Mouse (Mus musculus) forebrain, embryonic 11.5 days (tissue): Measurements from ENCODE around the gene Prdx5. TPM values are rescaled to one million over a fixed set of nuclear protein-coding genes. Genes with fewer than 3 reads are reported as not detected.

Experiments
- ATAC-seq: fragments of 200-750 bp; cut with Nextera tagmentation; replicated peaks from 2 replicates; pipeline ENCODE4 v1.8.0; 2017; ENCODE audit warnings: moderate TSS enrichment; ENCODE audit not compliant: low FRiP score
- DNase-seq: peaks from one replicate; pipeline ENCODE4 v3.0.0-alpha.2; 2017; ENCODE audit warnings: low spot score
- H3K27ac ChIP-seq: fragments of 300-500 bp; sonication (generic); 2 replicates; pipeline ENCODE4 v1.5.1; 2014; ENCODE audit warnings: low read depth, low read length
- H3K27me3 ChIP-seq: fragments of 300-500 bp; sonication (generic); 2 replicates; pipeline ENCODE4 v1.6.1; 2014; ENCODE audit warnings: mild to moderate bottlenecking, low read length, mixed read lengths; ENCODE audit not compliant: control insufficient read depth, insufficient read depth
- H3K36me3 ChIP-seq: fragments of 300-500 bp; sonication (generic); 2 replicates; pipeline ENCODE4 v1.6.1; 2014; ENCODE audit warnings: mild to moderate bottlenecking, low read length, moderate library complexity, mixed read lengths; ENCODE audit not compliant: control insufficient read depth, insufficient read depth
- H3K4me1 ChIP-seq: fragments of 300-500 bp; sonication (generic); replicated peaks from 2 replicates; pipeline ENCODE4 v1.6.1; 2014; ENCODE audit warnings: low read length, mixed read lengths; ENCODE audit not compliant: control insufficient read depth, insufficient read depth
- H3K4me2 ChIP-seq: fragments of 300-500 bp; sonication (generic); 2 replicates; pipeline ENCODE4 v1.6.1; 2014; ENCODE audit warnings: low read depth, mild to moderate bottlenecking, low read length, moderate library complexity, mixed read lengths; ENCODE audit not compliant: severe bottlenecking
- H3K4me3 ChIP-seq: fragments of 300-500 bp; sonication (generic); 2 replicates; pipeline ENCODE4 v1.5.1; 2014; ENCODE audit warnings: low read depth, low read length
- H3K9ac ChIP-seq: fragments of 300-500 bp; sonication (generic); 2 replicates; pipeline ENCODE4 v1.6.1; 2014; ENCODE audit warnings: low read length
- H3K9me3 ChIP-seq: fragments of 300-500 bp; sonication (generic); 2 replicates; pipeline ENCODE4 v1.6.1; 2016; ENCODE audit warnings: low read length, mixed read lengths; ENCODE audit not compliant: control insufficient read depth
- WGBS: fragments of 180-500 bp; shearing (Covaris S2); extraction: QIAGEN DNeasy Blood & Tissue Kit; methylation state at CpG from one replicate; pipeline ENCODE4 v1.1.7; 2014; 5-methylcytosine and 5-hydroxymethylcytosine counted together
- polyA plus RNA-seq: library from polyadenylated mRNA; unstranded; fragments of >200 nt; fragmentation: Nextera tagmentation; extraction: Ambion mirVana; gene quantifications from 2 replicates; pipeline ENCODE4 v1.2.1, GENCODE M21; 2014

Gene Prdx5
- polyA plus RNA-seq, 1 experiment from 2014 or later = 105 TPM

DNA sequence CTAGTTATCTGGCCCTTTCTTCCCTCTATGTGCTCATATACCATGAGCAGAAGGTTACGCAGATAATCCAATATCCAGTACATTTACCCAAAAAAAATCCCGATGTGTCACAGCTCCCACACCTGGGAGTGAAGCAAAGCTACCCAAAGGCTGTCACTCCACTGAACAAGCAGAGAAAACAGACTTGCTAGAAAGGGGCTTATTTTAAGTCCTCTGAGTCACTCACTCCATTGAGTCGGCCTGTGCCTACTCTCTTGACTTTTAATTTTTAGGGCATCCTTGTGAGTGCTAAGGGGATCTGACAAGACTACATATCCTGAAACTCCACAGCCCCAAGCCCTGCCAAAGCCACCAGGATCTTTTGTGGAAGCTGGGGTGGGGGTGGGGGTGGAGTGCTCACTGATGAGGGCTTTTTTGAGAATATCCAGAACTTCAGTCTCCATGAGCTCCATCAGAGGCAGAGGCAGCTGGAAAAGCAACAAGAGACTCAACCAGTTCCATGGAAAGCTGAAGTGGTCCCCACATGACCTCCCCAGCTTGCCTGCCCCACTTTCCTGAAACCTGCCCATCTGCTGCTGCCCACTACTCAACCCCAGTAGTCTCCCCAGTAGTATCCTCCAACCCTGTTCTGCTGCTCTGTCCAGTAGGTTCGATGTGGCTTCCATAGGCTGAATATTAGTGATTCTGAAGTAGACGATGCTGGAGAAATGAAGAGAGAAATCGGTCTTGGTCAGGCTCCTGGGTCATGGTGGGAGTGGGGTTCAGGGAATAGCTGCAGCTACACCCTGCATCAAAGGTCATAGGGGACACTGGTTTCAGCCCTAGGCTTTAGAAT, 13.2 kb upstream of the Prdx5 start:
- Histone ChIP-seq H3K9ac (no peak overlapping the region), H3K4me2 (no peak overlapping the region), H3K36me3 (no peaks in the 10 kb centered on the region), H3K27ac (no peak overlapping the region), H3K27me3 (peaks cover 55% of the 10 kb centered on the region), H3K4me3 (no peak overlapping the region), H3K9me3 (no peaks in the 10 kb centered on the region), H3K4me1 (peaks cover 21% of the 10 kb centered on the region; the same call in 1 of the 2 replicates)
- DNase-seq (no peak), ATAC-seq (no peak)
- 59% methylated on average over 6 of the region's 6 CpGs for WGBS

DNA sequence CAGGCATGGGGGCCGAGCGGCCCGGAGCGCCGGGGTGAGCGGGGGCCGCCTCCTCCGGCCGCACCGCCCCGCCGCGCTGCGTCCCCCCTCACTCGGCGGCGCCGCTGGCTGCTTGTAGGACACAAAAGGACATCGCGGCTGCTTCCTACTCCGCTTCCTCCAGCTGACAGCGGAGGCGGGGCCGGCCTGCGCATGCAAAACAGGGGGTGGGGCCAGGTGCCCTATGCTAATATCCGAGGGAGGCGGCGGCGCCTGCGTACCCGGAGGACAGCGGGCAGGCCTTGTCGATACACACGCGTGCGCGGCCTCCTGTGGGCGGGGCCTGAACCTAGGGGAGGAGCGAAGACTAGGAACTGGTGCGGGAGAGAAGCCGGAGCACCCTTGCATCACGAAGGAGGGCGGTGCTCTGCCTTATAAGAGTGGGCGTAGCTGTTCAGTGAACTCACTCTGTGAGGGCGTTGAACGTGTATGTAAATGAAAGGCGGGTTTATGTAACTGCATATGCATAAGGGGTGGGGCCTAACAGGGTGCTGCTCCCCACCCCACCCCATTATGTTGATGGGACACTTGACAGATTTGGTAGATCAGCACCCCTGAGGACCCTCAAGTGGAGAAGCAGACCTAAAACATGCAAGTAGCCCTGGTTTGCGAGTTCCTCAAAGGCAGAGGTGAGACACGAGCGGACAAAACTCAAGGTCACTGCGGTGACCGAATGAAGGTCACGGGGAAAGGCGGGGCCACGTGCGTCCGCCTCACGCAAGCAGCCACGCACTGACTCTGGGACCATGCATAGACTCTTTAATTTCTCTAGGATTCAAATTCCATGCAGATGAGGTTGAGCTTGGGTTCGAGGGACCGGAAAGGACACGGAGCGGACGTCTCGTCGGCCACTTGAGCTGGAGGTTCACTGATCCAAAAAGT, 12.0 kb upstream of the Prdx5 start, which contains the start of gene Esrra:
Gene Esrra (minus strand): TSS at position 167 of the 921 bp plus-strand sequence.
- Histone ChIP-seq H3K27me3 (peaks cover 42% of the 10 kb centered on the region), H3K4me1 (peaks cover 18% of the 10 kb centered on the region; the same call in 1 of the 2 replicates), H3K27ac (peak within 1 kb of the TSS; percentile 72), H3K9ac (peak within 1 kb of the TSS; percentile 86), H3K9me3 (no peaks in the 10 kb centered on the region), H3K4me2 (peak within 1 kb of the TSS; percentile 64), H3K4me3 (peak within 1 kb of the TSS; percentile 86), H3K36me3 (no peaks in the 10 kb centered on the region)
- peak; percentile 100 for DNase-seq
- 1% methylated on average over 47 of the region's 66 CpGs for WGBS
- ATAC-seq = peak; percentile 94

GRCm38 (mm10) chr19:6920741-6921636, 11.1 kb upstream of the Prdx5 start:
- Histone ChIP-seq H3K9ac (peak overlapping the region; percentile 86), H3K4me3 (peak overlapping the region; percentile 86), H3K27me3 (peaks cover 33% of the 10 kb centered on the region), H3K4me2 (peak overlapping the region; percentile 64), H3K4me1 (peaks cover 17% of the 10 kb centered on the region; the same call in 1 of the 2 replicates), H3K27ac (peak overlapping the region; percentile 72), H3K36me3 (no peaks in the 10 kb centered on the region), H3K9me3 (no peaks in the 10 kb centered on the region)
- DNase-seq (no peak), ATAC-seq (no peak; the same call in 1 of the 2 replicates)
- 2% methylated on average over 39 of the region's 48 CpGs for WGBS

DNA sequence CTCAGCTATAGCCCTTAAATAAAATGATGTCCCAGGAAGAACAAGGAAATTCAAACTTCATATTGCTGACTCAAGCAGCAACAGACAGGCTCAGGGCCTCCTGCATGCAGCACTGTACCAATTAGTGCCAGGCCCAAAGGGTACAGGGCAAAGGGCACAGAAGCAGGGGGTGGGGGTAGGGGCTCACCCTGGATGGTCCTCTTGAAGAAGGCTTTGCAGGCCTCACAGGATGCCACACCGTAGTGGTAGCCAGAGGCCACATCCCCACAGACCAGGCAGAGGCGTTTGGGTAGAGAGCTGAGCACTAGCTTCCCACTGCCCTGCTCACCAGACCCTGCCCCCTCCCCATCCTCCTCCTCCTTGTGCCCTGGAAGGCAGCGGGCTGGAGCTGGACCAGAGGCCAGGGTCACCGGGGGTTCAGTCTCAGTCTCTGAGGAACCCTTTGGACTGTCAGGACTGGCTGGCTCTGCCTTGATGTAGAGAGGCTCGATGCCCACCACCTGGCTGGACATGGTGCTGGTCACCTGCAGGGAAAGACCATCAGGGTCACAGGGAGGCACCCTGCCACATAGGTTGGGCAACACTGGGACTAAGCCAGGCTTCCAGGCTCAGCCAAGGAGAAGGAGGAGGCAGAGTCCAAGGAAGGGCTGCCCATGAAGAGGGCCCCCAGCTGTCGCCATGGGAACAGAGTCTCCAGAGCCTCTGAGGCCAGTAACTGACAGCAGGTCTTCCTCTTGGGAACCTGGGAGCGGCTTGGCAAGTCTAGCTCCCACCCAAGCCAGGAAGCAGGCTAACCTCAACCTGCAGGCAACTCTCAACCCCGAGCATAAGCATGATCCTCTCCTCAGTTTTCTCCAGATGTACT, 10.2 kb upstream of the Prdx5 start:
- WGBS = 46% methylated on average over 7 of the region's 8 CpGs
- no peak for ATAC-seq
- H3K27ac ChIP-seq = no peak overlapping the region

GRCm38 (mm10) chr19:6919431-6919830, 9.5 kb upstream of the Prdx5 start:
- no peak for ATAC-seq
- Histone ChIP-seq H3K9ac (no peak overlapping the region), H3K4me2 (no peak overlapping the region)

More for the DNA sequence above, 10.2 kb upstream of the Prdx5 start:
- Histone ChIP-seq H3K9ac (peak overlapping the region; percentile 86; the same call in 1 of the 2 replicates), H3K27me3 (peaks cover 24% of the 10 kb centered on the region), H3K9me3 (no peaks in the 10 kb centered on the region), H3K4me2 (peak overlapping the region; percentile 64; the same call in 1 of the 2 replicates), H3K36me3 (no peaks in the 10 kb centered on the region), H3K4me1 (peaks cover 16% of the 10 kb centered on the region; the same call in 1 of the 2 replicates), H3K4me3 (peak overlapping the region; percentile 86)
- DNase-seq = peak; percentile 62

GRCm38 (mm10) chr19:6918321-6918720, 8.4 kb upstream of the Prdx5 start:
- H3K9ac ChIP-seq = no peak overlapping the region
- ATAC-seq (no peak), DNase-seq (peak; percentile 31)
- H3K9me3 ChIP-seq = no peaks in the 10 kb centered on the region
- 93% methylated on average over 4 of the region's 4 CpGs for WGBS
- no peaks in the 10 kb centered on the region; the same call in 1 of the 2 replicates for H3K36me3 ChIP-seq
- no peak overlapping the region for H3K4me3 ChIP-seq
- no peak overlapping the region for H3K27ac ChIP-seq
- H3K4me1 ChIP-seq = peaks cover 14% of the 10 kb centered on the region; the same call in 1 of the 2 replicates
- H3K4me2 ChIP-seq = no peak overlapping the region
- peaks cover 9% of the 10 kb centered on the region for H3K27me3 ChIP-seq

More at GRCm38 (mm10) chr19:6919431-6919830, 9.5 kb upstream of the Prdx5 start:
- Histone ChIP-seq H3K36me3 (no peaks in the 10 kb centered on the region), H3K4me1 (peaks cover 14% of the 10 kb centered on the region; the same call in 1 of the 2 replicates), H3K4me3 (no peak overlapping the region), H3K27me3 (peaks cover 18% of the 10 kb centered on the region), H3K27ac (no peak overlapping the region), H3K9me3 (no peaks in the 10 kb centered on the region)
- no peak for DNase-seq

DNA sequence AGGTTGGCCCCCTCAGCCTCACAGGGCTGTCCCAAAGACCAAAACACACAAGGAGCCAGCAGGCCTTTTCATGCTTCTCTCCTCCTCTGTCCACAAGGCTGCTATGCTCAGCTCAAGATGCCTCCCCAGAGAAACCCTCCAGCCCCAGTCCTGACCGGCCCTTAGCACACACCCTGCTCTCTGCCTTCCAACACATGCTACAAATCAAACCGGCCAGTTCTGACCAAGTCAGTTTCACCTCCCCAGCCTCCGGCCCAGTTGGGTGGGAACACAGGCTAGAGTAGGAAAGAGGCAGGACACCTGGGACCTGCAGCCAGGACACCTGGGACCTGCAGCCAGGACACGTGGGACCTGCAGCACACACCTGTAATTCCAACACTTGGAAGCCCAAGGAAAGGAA, 6.6 kb upstream of the Prdx5 start:
- Histone ChIP-seq H3K27ac (no peak overlapping the region), H3K4me2 (no peak overlapping the region), H3K27me3 (no peaks in the 10 kb centered on the region), H3K4me3 (no peak overlapping the region), H3K36me3 (peaks cover 7% of the 10 kb centered on the region; the same call in 1 of the 2 replicates), H3K4me1 (peaks cover 10% of the 10 kb centered on the region; the same call in 1 of the 2 replicates), H3K9ac (no peak overlapping the region), H3K9me3 (no peaks in the 10 kb centered on the region)
- ATAC-seq (no peak), DNase-seq (peak; percentile 36)
- 83% methylated on average over 4 of the region's 4 CpGs for WGBS
